Mouse (Mus musculus) megakaryocyte, embryonic 14.5 days (primary cell): ENCODE data around the gene Frrs1.

Experiments used
- FLI1 ChIP-seq: IDR thresholded peaks from 2 replicates; pipeline ENCODE4 v1.6.1; 2012; ENCODE audit warnings: low read length, inconsistent platforms, mixed read lengths
- GATA1 ChIP-seq: IDR thresholded peaks from 3 replicates; pipeline ENCODE4 v1.6.1; 2012; ENCODE audit warnings: mixed read lengths, low read length, inconsistent platforms, borderline replicate concordance

DNA sequence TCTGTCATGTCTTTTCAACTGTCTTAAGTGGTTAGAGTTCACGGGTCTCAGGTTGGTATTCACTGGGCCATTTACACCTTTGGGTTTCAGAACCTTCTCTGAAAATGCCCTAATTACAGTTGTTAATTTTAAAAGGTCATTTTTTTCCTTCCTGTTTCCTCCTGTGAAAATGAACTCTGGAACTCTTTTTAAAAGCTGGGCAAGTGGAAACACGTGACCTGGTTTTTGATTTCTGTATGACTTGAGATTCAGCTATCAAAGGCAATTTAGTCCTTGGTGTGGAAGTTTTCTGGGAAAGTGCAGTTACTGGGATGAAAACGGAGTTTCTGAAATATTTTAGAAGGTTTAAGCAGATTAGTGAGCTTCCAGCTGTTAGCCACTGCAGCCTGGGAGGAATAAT is 11.1 kb downstream of the Frrs1 start:
- TF ChIP-seq GATA1 (no peak), FLI1 (no peak)
